Mouse (Mus musculus) macrophage (primary cell): ENCODE data around the gene Capg. TPM values are rescaled to one million over a fixed set of nuclear protein-coding genes. Genes with fewer than 3 reads are reported as not detected.

Experiments used
- H3K27ac ChIP-seq: fragments of 350-480 bp; formaldehyde crosslinking; 2 replicates; pipeline ENCODE4 v1.9.0; 2021
- H3K36me3 ChIP-seq: fragments of 350-480 bp; formaldehyde crosslinking; 2 replicates; pipeline ENCODE4 v1.9.0; 2021; ENCODE audit errors: inconsistent target
- H3K4me3 ChIP-seq: fragments of 350-480 bp; formaldehyde crosslinking; 2 replicates; pipeline ENCODE4 v1.9.0; 2021; ENCODE audit errors: inconsistent target
- H3K79me2 ChIP-seq: fragments of 350-480 bp; formaldehyde crosslinking; 2 replicates; pipeline ENCODE4 v1.9.0; 2021; ENCODE audit errors: inconsistent target
- WGBS: methylation state at CpG from one replicate; pipeline ENCODE4 v1.1.7; 2026; ENCODE audit warnings: inconsistent platforms; ENCODE audit not compliant: missing documents; 5-methylcytosine and 5-hydroxymethylcytosine counted together
- polyA plus RNA-seq: library from polyadenylated mRNA; stranded (reverse); fragments of 250-400 nt; gene quantifications from 3 replicates; pipeline ENCODE4 v1.2.4, GENCODE M21; 2018; ENCODE audit warnings: inconsistent platforms

The Capg gene
- polyA plus RNA-seq, 1 experiment from 2014 or later, result 672 TPM

- no peaks in the 10 kb centered on the region for H3K79me2 ChIP-seq
- no peaks in the 10 kb centered on the region for H3K36me3 ChIP-seq
- H3K27ac ChIP-seq, result peak overlapping the region; percentile 37
- peak overlapping the region; percentile 88 for H3K4me3 ChIP-seq
- WGBS, result 53% methylated on average over 12 of the region's 12 CpGs
Measured at GRCm38 (mm10) chr6:72598791-72599557, 54.8 kb downstream of the Capg start.

GRCm38 (mm10) chr6:72600216-72600615 is 56.0 kb downstream of the Capg start:
- Histone ChIP-seq H3K36me3 (peaks cover 4% of the 10 kb centered on the region; the same call in 1 of the 2 replicates), H3K79me2 (no peaks in the 10 kb centered on the region), H3K27ac (no peak overlapping the region), H3K4me3 (no peak overlapping the region)
- WGBS, result 96% methylated on average over 6 of the region's 6 CpGs

DNA sequence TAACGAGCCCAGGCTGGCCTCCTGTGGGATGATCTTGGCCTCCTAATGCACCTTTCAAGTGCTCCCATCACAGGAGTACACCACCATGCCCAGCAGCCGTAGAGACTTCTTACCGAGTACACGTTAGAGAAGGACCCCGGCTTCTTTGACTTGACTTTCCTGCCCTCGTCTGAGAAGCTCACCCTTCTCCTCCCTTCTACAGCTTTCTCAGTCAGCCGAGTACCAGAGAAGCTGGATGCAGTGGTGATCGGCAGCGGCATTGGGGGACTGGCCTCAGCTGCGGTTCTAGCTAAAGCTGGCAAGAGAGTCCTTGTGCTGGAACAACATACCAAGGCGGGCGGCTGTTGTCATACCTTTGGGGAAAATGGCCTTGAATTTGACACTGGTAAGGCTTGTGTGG is 56.6 kb downstream of the Capg start:
- peaks cover 9% of the 10 kb centered on the region; the same call in 1 of the 2 replicates for H3K36me3 ChIP-seq
- no peak overlapping the region for H3K27ac ChIP-seq
- H3K79me2 ChIP-seq, result no peaks in the 10 kb centered on the region
- 92% methylated on average over 12 of the region's 12 CpGs for WGBS
- no peak overlapping the region for H3K4me3 ChIP-seq

DNA sequence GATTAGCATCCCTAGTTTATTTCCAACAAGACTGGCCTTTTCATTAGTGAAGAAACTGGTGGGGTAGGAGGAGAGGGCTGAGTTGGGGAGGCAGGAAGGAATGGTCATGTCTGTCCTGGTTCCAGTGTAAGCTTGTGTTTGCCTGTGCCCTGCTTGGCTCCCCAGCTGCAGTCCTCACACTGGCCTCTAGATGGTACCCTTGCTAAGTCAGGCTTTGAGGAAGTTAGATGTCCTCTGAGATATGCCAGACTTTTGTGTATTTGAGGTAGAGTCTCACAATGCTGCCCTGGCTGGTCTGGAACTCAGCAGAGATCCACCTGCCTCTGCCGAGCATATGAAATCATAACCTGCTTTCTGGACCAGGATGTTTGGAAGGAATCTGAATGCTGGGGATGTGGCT is 57.5 kb downstream of the Capg start:
- WGBS, result 0% methylated on average over 1 of the region's 1 CpGs
- no peaks in the 10 kb centered on the region for H3K79me2 ChIP-seq
- peaks cover 18% of the 10 kb centered on the region for H3K36me3 ChIP-seq

GRCm38 (mm10) chr6:72604066-72604465 is 59.9 kb downstream of the Capg start:
- WGBS, result 100% methylated on average over 2 of the region's 2 CpGs
- H3K79me2 ChIP-seq, result no peaks in the 10 kb centered on the region
- no peak overlapping the region for H3K4me3 ChIP-seq
- H3K27ac ChIP-seq, result no peak overlapping the region
- H3K36me3 ChIP-seq, result peaks cover 33% of the 10 kb centered on the region

More for the DNA sequence above, 57.5 kb downstream of the Capg start:
- Histone ChIP-seq H3K4me3 (no peak overlapping the region), H3K27ac (no peak overlapping the region)

GRCm38 (mm10) chr6:72607060-72607459 is 62.9 kb downstream of the Capg start:
- Histone ChIP-seq H3K4me3 (no peak overlapping the region), H3K79me2 (no peaks in the 10 kb centered on the region), H3K27ac (no peak overlapping the region), H3K36me3 (peaks cover 62% of the 10 kb centered on the region)
- 95% methylated on average over 4 of the region's 4 CpGs for WGBS

- 92% methylated on average over 5 of the region's 5 CpGs for WGBS
Measured at GRCm38 (mm10) chr6:72607676-72608075, 63.5 kb downstream of the Capg start.

DNA sequence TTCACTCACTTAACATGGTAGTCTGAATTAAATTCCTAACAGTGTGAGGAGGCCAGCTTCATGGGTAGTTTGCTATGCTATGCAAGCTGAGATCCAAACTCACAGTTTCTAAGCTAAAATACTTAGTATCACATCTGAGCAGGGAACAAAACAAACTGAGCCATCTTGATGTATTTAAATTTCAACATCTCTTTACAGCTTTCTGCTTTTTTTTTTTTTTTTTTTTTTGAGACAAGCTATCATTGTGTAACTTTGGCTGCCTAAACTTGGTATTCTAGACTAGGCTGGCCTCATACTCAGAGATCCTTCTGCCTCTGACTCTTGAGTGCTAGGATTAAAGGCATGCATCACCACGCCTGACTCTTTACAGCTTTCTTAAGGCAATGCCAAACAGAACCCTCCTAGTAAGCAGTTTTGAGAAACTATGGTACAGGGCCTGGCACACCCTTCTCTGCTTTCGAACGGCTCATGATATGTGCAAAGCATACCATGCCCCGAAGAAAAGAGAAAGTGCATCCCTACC is 64.5 kb downstream of the Capg start:
- no peak overlapping the region for H3K27ac ChIP-seq
- H3K36me3 ChIP-seq, result peaks cover 71% of the 10 kb centered on the region
- 96% methylated on average over 4 of the region's 4 CpGs for WGBS
- peaks cover 8% of the 10 kb centered on the region; the same call in 1 of the 2 replicates for H3K79me2 ChIP-seq
- no peak overlapping the region for H3K4me3 ChIP-seq

More at GRCm38 (mm10) chr6:72607676-72608075, 63.5 kb downstream of the Capg start:
- Histone ChIP-seq H3K27ac (no peak overlapping the region), H3K36me3 (peaks cover 62% of the 10 kb centered on the region), H3K4me3 (no peak overlapping the region), H3K79me2 (no peaks in the 10 kb centered on the region)

DNA sequence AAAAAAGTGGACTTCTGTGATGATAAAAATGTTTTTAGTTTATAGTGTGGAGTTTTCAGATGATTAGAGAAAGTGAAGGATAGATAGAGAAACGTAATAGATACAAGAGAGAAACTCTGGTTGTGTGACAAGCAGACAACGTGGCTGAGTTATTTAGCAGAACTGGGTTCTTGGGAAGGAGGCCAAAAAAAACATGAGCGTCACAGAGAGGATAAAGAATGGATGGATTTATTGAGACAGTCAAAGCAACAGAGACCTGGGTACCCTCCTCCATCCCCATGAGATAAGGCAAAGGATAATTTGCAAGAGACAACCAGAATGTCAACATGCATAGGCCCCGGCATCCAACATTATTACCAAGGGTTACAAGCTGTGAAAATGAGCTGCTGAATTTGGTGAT is 66.1 kb downstream of the Capg start:
- Histone ChIP-seq H3K27ac (no peak overlapping the region), H3K79me2 (peaks cover 24% of the 10 kb centered on the region), H3K4me3 (no peak overlapping the region), H3K36me3 (peaks cover 68% of the 10 kb centered on the region)
- WGBS, result 92% methylated on average over 4 of the region's 4 CpGs

Other genes starting within 250 kb of the Capg start
- not detected in 3 replicates for gene Sftpb, start 239.8 kb upstream of the Capg start, polyA plus RNA-seq
- 22.3 to 31.3 TPM (median 30.3 TPM) in 3 replicates for gene Usp39, start 199.2 kb upstream of the Capg start, polyA plus RNA-seq
- gene 0610030E20Rik, start 197.1 kb upstream of the Capg start, polyA plus RNA-seq, result 16.4 to 24.8 TPM (median 19.7 TPM) in 3 replicates
- gene Tmem150a, start 188.9 kb upstream of the Capg start, polyA plus RNA-seq, result 6.8 to 10.9 TPM (median 8.2 TPM) in 3 replicates
- gene Rnf181, start 177.4 kb upstream of the Capg start, polyA plus RNA-seq, result 78.5 to 103 TPM (median 89.0 TPM) in 3 replicates
- gene Vamp5, start 163.9 kb upstream of the Capg start, polyA plus RNA-seq, result 4.9 to 8.1 TPM (median 6.9 TPM) in 3 replicates
- gene Vamp8, start 153.7 kb upstream of the Capg start, polyA plus RNA-seq, result 344 to 401 TPM (median 347 TPM) in 3 replicates
- 7.0 to 9.8 TPM (median 7.8 TPM) in 3 replicates for gene Ggcx, start 130.1 kb upstream of the Capg start, polyA plus RNA-seq
- gene Mat2a, start 104.8 kb upstream of the Capg start, polyA plus RNA-seq, result 97.5 to 182 TPM (median 98.5 TPM) in 3 replicates
- 0.20 to 0.46 TPM (median 0.26 TPM) in 3 replicates for gene Sh2d6, start 22.7 kb upstream of the Capg start, polyA plus RNA-seq
- 5.0 to 8.4 TPM (median 7.3 TPM) in 3 replicates for gene Elmod3, start 54.0 kb downstream of the Capg start, polyA plus RNA-seq
- gene Retsat, start 54.1 kb downstream of the Capg start, polyA plus RNA-seq, result 6.6 to 12.3 TPM (median 8.4 TPM) in 3 replicates
- 90.8 to 106 TPM (median 102 TPM) in 3 replicates for gene Tgoln1, start 72.6 kb downstream of the Capg start, polyA plus RNA-seq
- not detected in 3 replicates for gene Tcf7l1, start 244.9 kb downstream of the Capg start, polyA plus RNA-seq